Mouse (Mus musculus) T-helper 17 cell (primary cell): ENCODE data around the gene Olfr748.
"Not testable (repeated sequence)": the region's sequence is repeated elsewhere in the genome, so short reads cannot be mapped to it uniquely, and the experiment has no call there.

Experiments
- in situ Hi-C, 2 experiments: fragments of 300-600 bp; cut with MboI, MseI; formaldehyde crosslinking; loops; 1 replicate in 1 of 2; 2 replicates in 1 of 2; pipeline ENCODE4 v1.15.1; 2025; ENCODE audit warnings: high pct_unique_total_duplicates in 2 of 2

Gene Olfr748

DNA sequence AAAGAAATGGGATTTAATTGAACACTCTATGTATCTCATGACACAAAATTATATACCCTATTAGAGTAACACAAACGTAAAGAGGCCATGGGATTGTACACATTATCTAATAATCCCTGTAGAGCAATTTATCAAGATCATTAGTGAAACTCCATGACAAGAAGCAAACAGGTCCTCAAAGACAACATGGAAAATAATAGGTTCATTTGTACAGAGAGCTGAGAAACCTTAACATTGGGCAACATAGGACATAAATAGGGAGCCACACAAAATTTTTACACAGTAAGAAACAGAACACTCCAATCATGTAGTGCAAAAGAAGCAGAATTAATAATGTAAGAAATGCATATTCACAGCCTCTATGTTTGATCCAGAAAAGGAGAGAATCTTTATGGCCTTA lies at the start of gene Olfr748:
Gene Olfr748, plus strand, starts transcription at position 301 of the 400 bp plus-strand sequence.
- in situ Hi-C loops = no loop called here

DNA sequence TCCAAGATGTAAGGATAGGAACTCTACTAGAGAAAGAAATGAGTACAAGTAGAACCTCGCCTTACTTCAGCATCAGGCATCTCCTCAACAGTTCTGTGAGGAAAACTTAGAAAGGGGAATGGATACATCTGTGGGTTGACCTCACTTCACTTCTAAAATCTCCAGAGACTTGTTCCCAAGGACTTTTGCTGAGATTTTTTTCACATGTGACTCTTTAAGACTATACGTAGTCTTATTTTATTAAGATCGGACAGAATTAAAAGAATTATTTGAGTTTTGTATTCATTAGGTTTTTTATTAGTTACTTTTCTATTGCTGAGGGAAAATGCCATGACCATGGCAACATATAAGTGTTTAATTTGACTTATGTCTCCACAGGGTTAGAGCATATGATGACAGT lies 14.1 kb upstream of the Olfr748 start, which contains the start of gene Olfr747:
Gene Olfr747, minus strand, starts transcription at position 101 of the 400 bp plus-strand sequence.
- in situ Hi-C loops = no loop called here

DNA sequence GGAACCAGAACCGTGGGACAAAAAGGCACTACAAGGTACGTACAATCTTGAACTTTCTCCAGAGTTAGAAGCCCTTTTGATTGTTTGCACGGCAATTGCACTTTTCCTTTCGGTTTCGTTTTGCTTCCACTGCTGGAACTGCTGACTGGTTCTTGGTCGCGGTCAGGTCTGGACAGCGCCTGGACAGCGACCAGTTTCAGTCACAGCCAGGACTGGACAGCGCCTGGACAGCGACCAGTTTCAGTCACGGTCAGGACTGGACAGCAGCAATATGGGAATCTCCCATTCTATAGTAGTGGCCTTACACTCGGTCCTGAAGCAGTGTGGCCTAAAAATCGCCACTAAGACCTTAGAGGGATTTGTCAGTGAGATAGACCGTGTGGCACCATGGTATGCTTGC lies 12.7 kb downstream of the Olfr748 start:
- in situ Hi-C loops = not testable (repeated sequence)

DNA sequence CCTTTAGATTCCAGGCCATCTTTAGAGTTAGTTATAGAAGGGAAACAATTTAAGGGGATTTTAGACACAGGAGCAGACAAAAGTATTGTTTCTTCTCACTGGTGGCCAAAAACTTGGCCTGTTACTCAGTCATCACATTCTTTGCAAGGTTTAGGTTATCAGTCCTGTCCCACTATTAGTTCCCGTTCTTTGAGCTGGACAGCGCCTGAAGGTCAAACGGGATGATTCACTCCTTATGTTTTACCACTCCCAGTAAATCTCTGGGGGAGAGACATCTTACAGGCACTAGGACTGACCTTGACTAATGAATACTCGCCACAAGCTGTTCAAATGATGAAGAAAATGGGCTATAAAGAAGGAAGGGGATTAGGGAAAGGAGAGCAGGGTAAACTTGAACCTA lies 15.2 kb downstream of the Olfr748 start:
- in situ Hi-C loops = not testable (repeated sequence)

DNA sequence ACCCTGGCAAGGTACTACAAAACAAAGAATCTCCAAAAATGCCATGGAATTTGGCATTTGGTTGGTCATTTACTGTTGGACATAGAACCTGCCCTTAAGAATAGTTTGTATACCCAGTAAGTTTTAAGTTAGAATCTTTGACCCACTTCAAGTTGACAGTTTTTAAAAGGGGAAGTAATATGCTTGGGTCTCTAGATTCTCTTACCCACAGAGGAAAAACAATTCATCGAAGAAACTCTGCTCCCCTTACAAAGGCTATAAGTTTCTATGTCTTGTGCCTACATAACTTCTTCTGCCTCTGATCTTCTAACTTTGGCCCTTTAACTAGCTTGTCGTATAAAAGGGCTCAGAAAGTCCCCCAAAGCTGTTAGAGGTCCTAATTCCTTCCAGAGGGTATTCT lies 33.2 kb downstream of the Olfr748 start:
- in situ Hi-C loops = no loop called here

DNA sequence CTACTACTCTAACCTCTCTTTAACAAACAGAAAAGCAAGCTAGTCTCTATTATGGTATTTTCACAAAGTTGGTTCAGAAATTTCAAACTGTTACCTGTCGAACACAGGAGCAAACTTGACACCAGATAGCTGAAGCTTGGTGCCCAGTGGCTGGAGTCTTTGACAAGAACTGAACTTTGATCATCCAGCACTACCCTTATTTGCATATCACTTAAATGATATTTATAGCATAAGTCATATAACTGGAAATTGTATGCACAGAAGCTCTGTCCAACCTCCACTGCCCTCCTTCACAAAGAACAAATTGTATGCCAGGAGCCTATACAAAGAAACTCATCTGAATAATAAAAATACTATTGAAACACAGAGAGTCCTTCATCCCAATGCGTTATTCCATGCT lies 34.4 kb downstream of the Olfr748 start:
- in situ Hi-C loops = no loop called here

DNA sequence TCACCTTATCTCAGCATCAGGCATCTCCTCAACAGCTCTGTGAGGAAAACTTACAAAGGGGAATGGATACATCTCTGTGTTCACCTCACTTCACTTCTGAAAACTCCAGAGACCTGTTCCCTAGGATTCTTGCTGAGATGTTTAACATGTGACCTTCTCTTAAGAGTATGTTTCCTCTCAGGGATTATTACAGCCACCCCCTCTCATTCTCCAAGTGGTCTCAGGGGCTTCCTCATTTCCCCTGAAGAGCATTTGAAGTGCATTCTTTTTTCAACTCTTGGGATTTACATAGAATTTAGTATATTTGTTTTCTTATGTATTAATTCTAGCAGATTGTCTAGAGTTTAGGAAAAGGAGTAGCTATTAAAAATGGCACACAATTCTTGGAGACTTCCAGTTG lies 37.8 kb downstream of the Olfr748 start, which contains the start of gene Olfr749:
Gene Olfr749, minus strand, starts transcription at position 101 of the 400 bp plus-strand sequence.
- in situ Hi-C loops = no loop called here

DNA sequence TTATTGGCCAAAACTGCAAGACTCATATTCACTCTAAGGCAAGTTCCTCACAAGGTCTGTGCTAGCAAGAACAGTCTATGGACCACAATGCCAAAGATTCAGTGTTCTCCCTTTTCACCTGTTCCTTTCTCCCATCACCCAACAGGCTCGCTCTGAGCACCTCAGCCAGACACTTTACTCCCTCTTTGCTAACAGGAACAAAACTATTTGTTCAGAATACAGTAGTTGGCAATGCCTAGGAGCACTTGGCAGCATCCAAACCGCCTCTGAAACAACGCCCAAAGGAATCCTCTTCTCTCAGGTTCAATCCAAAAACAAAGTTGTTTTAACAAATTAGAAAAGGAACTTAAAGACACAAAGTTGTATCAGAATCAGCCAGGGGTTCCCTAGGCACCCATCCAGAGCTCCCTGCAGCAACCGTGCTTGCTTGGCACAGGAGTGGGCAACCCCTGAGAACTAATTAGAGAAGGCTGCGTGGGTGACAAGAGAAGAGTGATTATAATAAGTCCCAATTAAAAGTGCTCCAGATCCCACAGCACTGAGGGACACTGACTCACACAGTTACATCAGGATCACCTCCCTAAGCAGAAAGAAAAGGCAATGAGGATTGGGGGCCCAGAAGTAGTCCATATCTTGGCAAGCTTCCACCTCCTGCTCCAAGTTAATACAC lies 51.4 kb downstream of the Olfr748 start:
- in situ Hi-C loops = loop anchor here in 1 of 2 experiments (25.0 kb wide), 1 partner anchor 696 kb away; no protein-coding TSS in a partner anchor
